Mouse (Mus musculus) myocyte (in vitro differentiated cells): ENCODE results near the gene Nhlrc4.

ENCODE experiments used
- CEBPB ChIP-seq: IDR thresholded peaks from 2 replicates; pipeline ENCODE4 v1.6.1; 2011; ENCODE audit warnings: mild to moderate bottlenecking, moderate library complexity; ENCODE audit not compliant: poor library complexity, insufficient read depth, severe bottlenecking
- POLR2A ChIP-seq: IDR thresholded peaks from one replicate; pipeline ENCODE4 v1.6.1; 2011; ENCODE audit warnings: low read depth, mild to moderate bottlenecking, control low read depth, moderate library complexity; ENCODE audit not compliant: insufficient read length
- TCF12 ChIP-seq: IDR thresholded peaks from one replicate; pipeline ENCODE4 v1.6.1; 2011; ENCODE audit warnings: mild to moderate bottlenecking, control low read depth; ENCODE audit not compliant: poor library complexity, insufficient read depth, severe bottlenecking

DNA sequence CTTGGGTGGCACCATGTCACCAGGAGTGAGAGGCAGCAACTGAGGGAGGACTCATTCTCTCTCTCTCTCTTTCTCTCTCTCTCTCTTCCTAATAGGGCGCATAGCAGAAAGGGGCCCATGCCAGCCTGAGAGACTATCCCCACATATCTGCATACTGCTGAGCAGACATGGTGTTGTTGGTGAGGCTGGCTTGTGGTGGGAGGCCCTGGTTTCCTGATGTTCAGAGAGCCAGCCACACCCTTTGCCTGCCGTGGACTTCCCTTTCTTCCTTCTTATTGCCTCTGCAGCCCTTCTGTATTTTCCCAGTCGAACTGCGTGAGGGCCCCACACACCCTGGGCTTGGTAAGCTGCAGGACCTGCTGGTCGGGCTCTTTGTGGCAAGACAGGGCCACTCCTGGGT is 45.6 kb upstream of the Nhlrc4 start:
- TF ChIP-seq POLR2A (no peak), TCF12 (no peak), CEBPB (no peak)
